Mouse (Mus musculus) bone marrow, adult 2 months (tissue): ENCODE measurements around the gene Dpysl5. TPM values are rescaled to one million over a fixed set of nuclear protein-coding genes. Genes with fewer than 3 reads are reported as not detected.
A peak's percentile ranks its signal among the peaks of the same experiment; 100 is the strongest.
"Not testable (repeated sequence)": the region's sequence is repeated elsewhere in the genome, so short reads cannot be mapped to it uniquely, and the experiment has no call there.

Source experiments
- H3K27ac ChIP-seq: fragments of 200-500 bp; 2 replicates; pipeline ENCODE4 v1.5.1; 2012; ENCODE audit warnings: low read depth, mild to moderate bottlenecking, control low read depth, inconsistent platforms, low read length; ENCODE audit not compliant: control insufficient read depth, poor library complexity, insufficient read depth
- H3K4me1 ChIP-seq: fragments of 200-500 bp; 2 replicates; pipeline ENCODE4 v1.6.1; 2011; ENCODE audit warnings: low read length; ENCODE audit not compliant: control insufficient read depth, insufficient read depth
- H3K4me3 ChIP-seq: fragments of 200-500 bp; replicated peaks from 2 replicates; pipeline ENCODE3; 2011; ENCODE audit warnings: mild to moderate bottlenecking, low read depth, low read length, control low read depth; ENCODE audit not compliant: control insufficient read depth
- CTCF ChIP-seq: fragments of 200-500 bp; IDR thresholded peaks from 2 replicates; pipeline ENCODE4 v1.5.1; 2011; ENCODE audit warnings: low read length, control low read depth; ENCODE audit not compliant: control insufficient read depth, insufficient read depth
- POLR2A ChIP-seq: fragments of 200-500 bp; IDR thresholded peaks from 2 replicates; pipeline ENCODE4 v1.6.1; 2011; ENCODE audit warnings: low read depth, mild to moderate bottlenecking, control low read depth, low read length, borderline replicate concordance; ENCODE audit not compliant: control insufficient read depth
- WGBS: fragments of 180-500 bp; shearing (Covaris S2); methylation state at CpG from one replicate; pipeline ENCODE4 v1.1.7; 2018; 5-methylcytosine and 5-hydroxymethylcytosine counted together
- polyA plus RNA-seq: library from polyadenylated mRNA; stranded (reverse); fragments of >200 nt; gene quantifications from 2 replicates; pipeline ENCODE4 v1.2.4, GENCODE M21; 2011; ENCODE audit warnings: low replicate concordance; ENCODE audit not compliant: missing spikeins, insufficient read depth, insufficient read length

The Dpysl5 gene
- polyA plus RNA-seq, 1 experiment: 0.40 TPM

- Histone ChIP-seq H3K27ac (no peak overlapping the region), H3K4me1 (no peaks in the 10 kb centered on the region; the same call in 1 of the 2 replicates), H3K4me3 (peak overlapping the region; percentile 28)
- TF ChIP-seq CTCF: no peak
- no peak for TF ChIP-seq POLR2A
- WGBS: 71% methylated on average over 3 of the region's 3 CpGs
Observed at GRCm38 (mm10) chr5:30669496-30669830, 41.9 kb upstream of the Dpysl5 start.

DNA sequence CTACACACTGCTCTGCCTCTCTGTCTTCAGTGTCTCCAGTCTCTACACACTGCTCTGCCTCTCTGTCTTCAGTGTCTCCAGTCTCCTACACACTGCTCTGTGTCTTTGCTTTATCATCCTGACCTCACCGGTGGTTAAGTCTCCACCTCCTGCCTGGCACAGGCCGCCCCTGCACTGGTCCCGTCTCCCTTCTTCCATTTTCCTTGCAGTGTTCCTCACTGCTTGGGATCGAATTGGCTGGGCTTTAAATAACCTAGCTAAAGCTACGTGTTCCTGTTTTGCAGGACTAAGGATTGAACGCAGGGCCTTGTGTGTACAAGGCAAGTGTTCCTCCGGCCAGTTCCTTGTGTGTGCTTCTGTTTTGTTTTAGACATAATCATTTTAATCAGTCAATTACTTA lies 41.3 kb upstream of the Dpysl5 start:
- H3K27ac ChIP-seq: no peak overlapping the region
- 73% methylated on average over 7 of the region's 7 CpGs for WGBS
- no peaks in the 10 kb centered on the region; the same call in 1 of the 2 replicates for H3K4me1 ChIP-seq
- no peak for TF ChIP-seq POLR2A
- TF ChIP-seq CTCF: no peak
- no peak overlapping the region for H3K4me3 ChIP-seq

GRCm38 (mm10) chr5:30674001-30674400 lies 37.4 kb upstream of the Dpysl5 start:
- Histone ChIP-seq H3K27ac (no peak overlapping the region), H3K4me1 (no peaks in the 10 kb centered on the region; the same call in 1 of the 2 replicates), H3K4me3 (no peak overlapping the region)
- no peak for TF ChIP-seq CTCF
- no peak for TF ChIP-seq POLR2A
- WGBS: 86% methylated on average over 7 of the region's 7 CpGs

GRCm38 (mm10) chr5:30676800-30677199 lies 34.6 kb upstream of the Dpysl5 start:
- Histone ChIP-seq H3K4me1 (no peaks in the 10 kb centered on the region), H3K4me3 (no peak overlapping the region), H3K27ac (no peak overlapping the region)
- 88% methylated on average over 7 of the region's 7 CpGs for WGBS
- no peak for TF ChIP-seq POLR2A
- no peak for TF ChIP-seq CTCF

GRCm38 (mm10) chr5:30678069-30678468 lies 33.3 kb upstream of the Dpysl5 start:
- not testable (repeated sequence) for H3K4me3 ChIP-seq, H3K27ac ChIP-seq, H3K4me1 ChIP-seq
- WGBS: 86% methylated on average over 3 of the region's 3 CpGs

- TF ChIP-seq POLR2A (no peak), CTCF (no peak)
- 91% methylated on average over 4 of the region's 4 CpGs for WGBS
Observed at GRCm38 (mm10) chr5:30678722-30679296, 32.6 kb upstream of the Dpysl5 start.

DNA sequence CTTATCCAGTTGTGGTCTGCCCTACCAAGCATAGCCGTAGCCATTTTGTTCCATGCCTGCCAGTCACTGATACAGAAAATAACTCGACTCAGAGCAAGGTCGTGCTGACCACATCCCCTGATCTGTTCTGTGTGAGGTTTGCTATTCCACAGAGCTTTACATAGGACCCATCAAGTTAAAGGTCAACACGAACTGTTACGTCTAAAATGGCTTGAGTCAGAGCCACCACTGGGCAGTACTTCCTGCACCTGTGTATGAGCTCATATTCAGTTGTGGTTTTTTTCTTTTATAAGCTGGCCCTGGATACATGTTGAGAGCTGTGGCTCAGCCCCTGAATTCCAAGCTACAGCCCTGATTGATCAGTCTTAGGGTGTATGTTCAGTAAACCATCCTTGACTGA lies 31.8 kb upstream of the Dpysl5 start:
- TF ChIP-seq POLR2A (no peak), CTCF (no peak)
- Histone ChIP-seq H3K27ac (no peak overlapping the region), H3K4me1 (no peaks in the 10 kb centered on the region), H3K4me3 (no peak overlapping the region)
- 49% methylated on average over 5 of the region's 5 CpGs for WGBS

More at GRCm38 (mm10) chr5:30678722-30679296, 32.6 kb upstream of the Dpysl5 start:
- Histone ChIP-seq H3K4me3 (no peak overlapping the region), H3K27ac (no peak overlapping the region), H3K4me1 (no peaks in the 10 kb centered on the region)

- TF ChIP-seq CTCF (no peak), POLR2A (no peak)
- no peaks in the 10 kb centered on the region for H3K4me1 ChIP-seq
- H3K27ac ChIP-seq: no peak overlapping the region
- WGBS: 91% methylated on average over 5 of the region's 5 CpGs
- no peak overlapping the region for H3K4me3 ChIP-seq
Observed at GRCm38 (mm10) chr5:30681970-30682369, 29.4 kb upstream of the Dpysl5 start.

DNA sequence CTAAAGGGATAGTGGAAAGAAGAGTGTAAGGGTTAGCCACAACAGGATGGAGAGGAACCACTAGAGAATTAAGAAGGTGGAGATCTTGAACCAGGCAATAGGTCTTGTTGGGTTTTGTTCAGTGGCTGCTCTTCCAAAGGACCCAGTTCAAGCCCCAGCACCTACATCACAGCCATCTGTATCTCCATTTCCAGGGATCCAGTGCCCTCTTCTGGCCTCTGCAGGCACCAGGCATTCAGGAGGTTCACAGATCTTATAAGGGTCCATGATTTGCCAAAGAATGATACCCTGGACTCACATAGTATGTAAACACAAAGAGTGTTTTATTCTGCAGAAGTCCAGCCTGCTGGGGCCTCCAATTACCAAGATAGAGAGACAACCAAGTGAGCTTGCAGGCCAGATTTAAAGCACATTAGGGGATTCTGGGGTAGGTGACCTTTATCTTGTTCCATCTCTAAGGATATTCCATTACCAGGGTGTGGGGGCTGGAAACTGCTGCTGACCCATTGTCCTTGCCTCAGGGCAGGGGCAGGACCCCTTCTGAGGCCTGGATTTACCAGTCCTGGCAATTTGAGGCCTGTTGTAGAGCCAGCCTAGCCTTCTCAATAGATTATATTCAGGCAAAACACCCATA lies 28.3 kb upstream of the Dpysl5 start:
- Histone ChIP-seq H3K4me3 (no peak overlapping the region), H3K27ac (no peak overlapping the region), H3K4me1 (no peaks in the 10 kb centered on the region)
- TF ChIP-seq POLR2A (no peak), CTCF (peak; percentile 50)
